16 mouse cellular contexts compared by ENCODE assay signal in the genomic region with DNA sequence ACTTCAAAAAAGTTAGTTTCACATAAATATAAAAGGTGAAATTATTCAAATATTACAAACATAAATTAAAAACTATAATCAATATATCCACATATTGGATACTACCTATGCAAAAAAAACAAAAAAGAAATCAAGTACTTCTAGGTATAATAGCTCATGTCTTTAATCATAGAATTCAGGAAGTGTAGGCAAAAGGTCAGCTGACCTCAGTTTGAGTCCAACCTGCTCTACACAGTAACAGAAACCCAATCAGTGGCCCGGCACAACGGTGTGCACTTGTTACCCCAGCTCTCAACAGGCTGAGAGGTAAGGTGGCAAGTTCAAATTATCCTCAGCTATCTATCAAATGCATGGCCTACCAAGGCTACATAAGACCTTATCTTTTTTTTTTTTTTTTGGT.
"Had no signal": no experiment of that assay in that cellular context is flagged by ENCODE, and none has a peak within 500 bp of the region (broad histone marks: within the 10 kb centered on the region; RNA-seq: fewer than 3 reads in every experiment).

No protein-coding gene starts in this region.

- DNase-seq: retina, postnatal 1 day; right cerebral cortex, adult 18-20 months; right cerebral cortex, postnatal 14 days; right cerebral cortex, postnatal 25 days; right cerebral cortex, postnatal 4 days; spleen, adult 18-20 months; thymus, adult 18-20 months; thymus, adult 2 months; thymus, postnatal 14 days; thymus, postnatal 25 days; thymus, postnatal 36 days; thymus, postnatal 4 days had no signal

- H3K27me3 ChIP-seq: neural tube, embryonic 13.5 days; neural tube, embryonic 15.5 days; stomach, embryonic 15.5 days had no signal

- H3K9me3 ChIP-seq: neural tube, embryonic 13.5 days; neural tube, embryonic 15.5 days; stomach, embryonic 15.5 days had no signal

- H3K4me1 ChIP-seq: neural tube, embryonic 13.5 days; neural tube, embryonic 15.5 days; stomach, embryonic 15.5 days had no signal

- H3K4me2 ChIP-seq: neural tube, embryonic 13.5 days; neural tube, embryonic 15.5 days; stomach, embryonic 15.5 days had no signal

- H3K9ac ChIP-seq: neural tube, embryonic 13.5 days; neural tube, embryonic 15.5 days; stomach, embryonic 15.5 days had no signal

- H3K27ac ChIP-seq: neural tube, embryonic 13.5 days; neural tube, embryonic 15.5 days; stomach, embryonic 15.5 days; stomach, postnatal 0 days had no signal

- H3K36me3 ChIP-seq: neural tube, embryonic 15.5 days; stomach, embryonic 15.5 days had no signal

- H3K4me3 ChIP-seq: neural tube, embryonic 13.5 days; neural tube, embryonic 15.5 days; stomach, embryonic 15.5 days had no signal
